Mouse (Mus musculus) ES-CJ7 (cell line): ENCODE measurements around the gene Hmcn2.

Source experiments
- DNase-seq: peaks from one replicate; pipeline ENCODE4 v3.0.0; 2011; ENCODE audit warnings: low read depth, low spot score

Hmcn2 gene

GRCm38 (mm10) chr2:31382952-31383351 lies 68.7 kb downstream of the Hmcn2 start:
- peak; percentile 36 for DNase-seq

GRCm38 (mm10) chr2:31416968-31417367 lies 102.8 kb downstream of the Hmcn2 start:
- DNase-seq, result no peak

- DNase-seq, result no peak
Measured at GRCm38 (mm10) chr2:31418021-31418420, 103.8 kb downstream of the Hmcn2 start.

GRCm38 (mm10) chr2:31418571-31418970 lies 104.4 kb downstream of the Hmcn2 start:
- peak; percentile 78 for DNase-seq

GRCm38 (mm10) chr2:31420914-31421313 lies 106.7 kb downstream of the Hmcn2 start:
- DNase-seq, result peak; percentile 43

GRCm38 (mm10) chr2:31422576-31422975 lies 108.4 kb downstream of the Hmcn2 start:
- peak; percentile 48 for DNase-seq

GRCm38 (mm10) chr2:31431477-31431876 lies 117.3 kb downstream of the Hmcn2 start:
- no peak for DNase-seq

GRCm38 (mm10) chr2:31434746-31435145 lies 120.5 kb downstream of the Hmcn2 start:
- no peak for DNase-seq

- peak; percentile 46 for DNase-seq
Measured at GRCm38 (mm10) chr2:31435567-31435966, 121.4 kb downstream of the Hmcn2 start.

- DNase-seq, result no peak
Measured at GRCm38 (mm10) chr2:31437480-31438245, 123.4 kb downstream of the Hmcn2 start.

- no peak for DNase-seq
Measured at GRCm38 (mm10) chr2:31439576-31439975, 125.4 kb downstream of the Hmcn2 start.

- no peak for DNase-seq
Measured at GRCm38 (mm10) chr2:31442480-31443160, 128.4 kb downstream of the Hmcn2 start.

- no peak for DNase-seq
Measured at GRCm38 (mm10) chr2:31446036-31446435, 131.8 kb downstream of the Hmcn2 start.

GRCm38 (mm10) chr2:31446456-31446855 lies 132.2 kb downstream of the Hmcn2 start:
- DNase-seq, result peak; percentile 32

GRCm38 (mm10) chr2:31447536-31447935 lies 133.3 kb downstream of the Hmcn2 start:
- no peak for DNase-seq

GRCm38 (mm10) chr2:31448756-31449440 lies 134.7 kb downstream of the Hmcn2 start:
- DNase-seq, result no peak

- DNase-seq, result no peak
Measured at GRCm38 (mm10) chr2:31449441-31449815, 135.2 kb downstream of the Hmcn2 start.

GRCm38 (mm10) chr2:31449902-31450301 lies 135.7 kb downstream of the Hmcn2 start:
- DNase-seq, result no peak

- DNase-seq, result no peak
Measured at GRCm38 (mm10) chr2:31450661-31451060, 136.4 kb downstream of the Hmcn2 start.

- DNase-seq, result no peak
Measured at GRCm38 (mm10) chr2:31451530-31451929, 137.3 kb downstream of the Hmcn2 start.

- no peak for DNase-seq
Measured at GRCm38 (mm10) chr2:31453011-31453410, 138.8 kb downstream of the Hmcn2 start.

- DNase-seq, result peak; percentile 52
Measured at GRCm38 (mm10) chr2:31453559-31454177, 139.5 kb downstream of the Hmcn2 start.
